Mouse (Mus musculus): ENCODE results near the gene Slc9a8.

The Slc9a8 gene

GRCm38 (mm10) chr2:167514641-167515040 is 93.1 kb downstream of the Slc9a8 start:
- DNase-seq = no peak

- no peak for DNase-seq
Measured at GRCm38 (mm10) chr2:167515688-167516087, 94.2 kb downstream of the Slc9a8 start.

GRCm38 (mm10) chr2:167519606-167520252 is 98.2 kb downstream of the Slc9a8 start:
- no peak for DNase-seq
